18 mouse cellular contexts compared by ENCODE assay signal in genomic region chr2:180236500-180236899, GRCm38 (mm10). TPM values are rescaled to one million over a fixed set of nuclear protein-coding genes. Genes with fewer than 3 reads are reported as not detected.
DNase-seq lines count a peak whose midpoint lies in the region; ATAC-seq and TF ChIP-seq lines count a peak whose summit lies in the region.
"Had no signal": no experiment of that assay in that cellular context is flagged by ENCODE, and none has a peak within 500 bp of the region (broad histone marks: within the 10 kb centered on the region; RNA-seq: fewer than 3 reads in every experiment).

No protein-coding gene starts in this region.

- no peak for ATAC-seq in kidney, postnatal 0 days (replicated peaks; ENCODE audit: low FRiP score, low read depth)
- ATAC-seq in megakaryocyte progenitor cell, adult 5-6 weeks (replicated peaks; ENCODE audit: poor library complexity): peak; percentile 40
- no peak for ATAC-seq in granulocyte monocyte progenitor cell, adult 5-6 weeks (replicated peaks; ENCODE audit: poor library complexity, severe bottlenecking)

- peaks cover 14% of the 10 kb centered on the region for H3K4me1 ChIP-seq in kidney, postnatal 0 days (replicated peaks; ENCODE audit: insufficient read depth, low read length)
- peaks cover 19% of the 10 kb centered on the region for H3K4me1 ChIP-seq in limb, embryonic 10.5 days

- DNase-seq in kidney, postnatal 0 days (ENCODE audit: low spot score): no peak
- DNase-seq in kidney, adult 11 months: no peak
- DNase-seq in c-Kit-positive CD71-positive TER-119-negative erythroid progenitor cells, embryonic 14.5 days (ENCODE audit: low read depth): peak; percentile 36
- no peak for DNase-seq in limb, embryonic 10.5 days (ENCODE audit: low spot score)
- DNase-seq in right cerebral cortex, postnatal 10 days (ENCODE audit: low spot score in 2 of 2): no peak
- no peak for DNase-seq in adrenal gland, adult (ENCODE audit: inconsistent age in 2 of 2, low spot score in 1 of 2)
- DNase-seq: adrenal gland, adult 8-10 months; cerebellum, adult 11 months; heart, postnatal 14 days; midbrain, embryonic 14.5 days; right cerebral cortex, postnatal 4 days; thymus, adult 18-20 months had no signal

- no peaks in the 10 kb centered on the region for H3K27me3 ChIP-seq in kidney, postnatal 0 days (ENCODE audit: insufficient read depth, low read length)
- no peaks in the 10 kb centered on the region for H3K27me3 ChIP-seq in limb, embryonic 10.5 days (ENCODE audit: low read depth, poor library complexity, severe bottlenecking)

- no peak for TF ChIP-seq CTCF in kidney, postnatal 0 days (IDR thresholded peaks at IDR 0.05; ENCODE audit: low read depth)

- H3K4me2 ChIP-seq in kidney, postnatal 0 days (ENCODE audit: low read length): no peak overlapping the region

- H3K4me3 ChIP-seq in kidney, postnatal 0 days (replicated peaks; ENCODE audit: low read depth, low read length): no peak overlapping the region
- no peak overlapping the region for H3K4me3 ChIP-seq in limb, embryonic 10.5 days
- H3K4me3 ChIP-seq: left cerebral cortex, adult 2 months had no signal

- no peak overlapping the region for H3K9ac ChIP-seq in kidney, postnatal 0 days (ENCODE audit: low read depth, low read length)

- H3K27ac ChIP-seq in kidney, postnatal 0 days: peak overlapping the region; percentile 58; the same call in 1 of the 2 replicates
- peak overlapping the region; percentile 34; the same call in 1 of the 2 replicates for H3K27ac ChIP-seq in limb, embryonic 10.5 days
- H3K27ac ChIP-seq: left cerebral cortex, adult 2 months had no signal

- H3K9me3 ChIP-seq in kidney, postnatal 0 days (replicated peaks; ENCODE audit: low read length): no peaks in the 10 kb centered on the region
- no peaks in the 10 kb centered on the region for H3K9me3 ChIP-seq in limb, embryonic 10.5 days (replicated peaks)

- H3K36me3 ChIP-seq in kidney, postnatal 0 days (ENCODE audit: insufficient read depth, low read length): no peaks in the 10 kb centered on the region
- no peaks in the 10 kb centered on the region for H3K36me3 ChIP-seq in limb, embryonic 10.5 days

- WGBS in kidney, postnatal 0 days: 77% methylated on average over 2 of the region's 3 CpGs
- 63% methylated on average over 3 of the region's 3 CpGs for WGBS in limb, embryonic 10.5 days

RNA-seq across cellular contexts. Expression of gene Lama5, which starts 10.8 kb away (rescaled TPM):
- polyA plus RNA-seq in kidney, postnatal 0 days (2015; fragmentation: Nextera tagmentation; extraction: Ambion mirVana): 48.6 and 62.4 TPM in 2 replicates
- 18.1 and 18.2 TPM in 2 replicates for polyA plus RNA-seq in limb, embryonic 10.5 days (2016; fragmentation: Nextera tagmentation; extraction: Ambion mirVana)
- 0.07 and 2.1 TPM in 2 replicates for total RNA-seq in megakaryocyte progenitor cell, adult 5-6 weeks (2015)
- total RNA-seq in megakaryocyte progenitor cell, adult 5-6 weeks (2017): 0.03 and 0.08 TPM in 2 replicates
- 0.06 TPM in 1 of 2 replicates, not detected in the other for total RNA-seq in granulocyte monocyte progenitor cell, adult 5-6 weeks (2014; fragmentation: Nextera tagmentation)
- 0.05 TPM in 1 of 2 replicates, not detected in the other for total RNA-seq in granulocyte monocyte progenitor cell, adult 5-6 weeks (2017)

RNA-seq across cellular contexts. Expression of gene Rps21, which starts 20.7 kb away (rescaled TPM):
- 737 and 848 TPM in 2 replicates for polyA plus RNA-seq in kidney, postnatal 0 days (2015; fragmentation: Nextera tagmentation; extraction: Ambion mirVana)
- polyA plus RNA-seq in limb, embryonic 10.5 days (2016; fragmentation: Nextera tagmentation; extraction: Ambion mirVana): 530 and 637 TPM in 2 replicates
- 1,700 and 1,787 TPM in 2 replicates for total RNA-seq in megakaryocyte progenitor cell, adult 5-6 weeks (2015)
- total RNA-seq in megakaryocyte progenitor cell, adult 5-6 weeks (2017): 2,626 and 3,717 TPM in 2 replicates
- total RNA-seq in granulocyte monocyte progenitor cell, adult 5-6 weeks (2014; fragmentation: Nextera tagmentation): 3,456 and 3,912 TPM in 2 replicates
- 1,093 and 2,216 TPM in 2 replicates for total RNA-seq in granulocyte monocyte progenitor cell, adult 5-6 weeks (2017)

RNA-seq across cellular contexts. Expression of gene Cables2, which starts 36.8 kb away (rescaled TPM):
- 12.0 and 13.1 TPM in 2 replicates for polyA plus RNA-seq in kidney, postnatal 0 days (2015; fragmentation: Nextera tagmentation; extraction: Ambion mirVana)
- 14.6 and 16.4 TPM in 2 replicates for polyA plus RNA-seq in limb, embryonic 10.5 days (2016; fragmentation: Nextera tagmentation; extraction: Ambion mirVana)
- total RNA-seq in megakaryocyte progenitor cell, adult 5-6 weeks (2015): 12.6 and 15.1 TPM in 2 replicates
- 9.9 and 12.7 TPM in 2 replicates for total RNA-seq in megakaryocyte progenitor cell, adult 5-6 weeks (2017)
- total RNA-seq in granulocyte monocyte progenitor cell, adult 5-6 weeks (2014; fragmentation: Nextera tagmentation): 13.3 and 25.8 TPM in 2 replicates
- 7.4 and 15.0 TPM in 2 replicates for total RNA-seq in granulocyte monocyte progenitor cell, adult 5-6 weeks (2017)

RNA-seq across cellular contexts. Expression of gene Rbbp8nl, which starts 53.2 kb away (rescaled TPM):
- 0.29 and 0.33 TPM in 2 replicates for polyA plus RNA-seq in kidney, postnatal 0 days (2015; fragmentation: Nextera tagmentation; extraction: Ambion mirVana)
- polyA plus RNA-seq in limb, embryonic 10.5 days (2016; fragmentation: Nextera tagmentation; extraction: Ambion mirVana): 0.50 and 0.78 TPM in 2 replicates
- total RNA-seq in megakaryocyte progenitor cell, adult 5-6 weeks (2015): not detected in 2 replicates
- total RNA-seq in megakaryocyte progenitor cell, adult 5-6 weeks (2017): not detected in 2 replicates
- total RNA-seq in granulocyte monocyte progenitor cell, adult 5-6 weeks (2014; fragmentation: Nextera tagmentation): not detected in 2 replicates
- not detected in 2 replicates for total RNA-seq in granulocyte monocyte progenitor cell, adult 5-6 weeks (2017)
- total RNA-seq: adrenal gland, adult 8-10 months; CH12.LX; gastrocnemius, adult 8-10 months; heart, postnatal 14 days; left cerebral cortex, adult 2 months had no signal
- polyA plus RNA-seq: midbrain, embryonic 14.5 days; neural tube, embryonic 14.5 days had no signal
